Mouse (Mus musculus) embryo, embryonic 9.5 days (tissue): ENCODE results near the gene Kcnn4.

Source experiments
- DNase-seq: peaks from one replicate; pipeline ENCODE4 v3.0.0-alpha.2; 2017; ENCODE audit errors: extremely low spot score

The Kcnn4 gene

GRCm38 (mm10) chr7:24366716-24367632 is 3.1 kb upstream of the Kcnn4 start:
- no peak for DNase-seq

DNA sequence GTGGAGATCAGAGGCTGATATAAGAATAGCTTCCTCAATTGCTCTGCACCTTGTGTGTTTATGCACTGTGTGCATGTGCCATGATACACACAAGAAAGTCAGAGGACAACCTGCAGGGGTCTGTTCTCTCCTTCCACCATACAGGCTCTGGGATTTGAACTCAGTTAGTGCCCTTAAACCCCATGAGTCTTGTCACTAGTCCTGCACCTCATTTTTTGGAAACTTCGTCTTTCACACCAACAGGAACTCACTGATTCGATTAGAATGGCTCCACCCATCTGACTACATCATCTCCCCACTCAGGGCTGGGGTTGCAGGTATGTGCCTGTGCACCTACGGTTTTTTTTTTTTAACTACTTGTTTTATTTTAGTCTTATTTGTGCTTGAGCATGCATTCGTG is 1.8 kb upstream of the Kcnn4 start:
- DNase-seq: no peak

GRCm38 (mm10) chr7:24368946-24369345 is 1.1 kb upstream of the Kcnn4 start:
- no peak for DNase-seq

- no peak for DNase-seq
Measured at GRCm38 (mm10) chr7:24371012-24371808, 1.1 kb downstream of the Kcnn4 start.

DNA sequence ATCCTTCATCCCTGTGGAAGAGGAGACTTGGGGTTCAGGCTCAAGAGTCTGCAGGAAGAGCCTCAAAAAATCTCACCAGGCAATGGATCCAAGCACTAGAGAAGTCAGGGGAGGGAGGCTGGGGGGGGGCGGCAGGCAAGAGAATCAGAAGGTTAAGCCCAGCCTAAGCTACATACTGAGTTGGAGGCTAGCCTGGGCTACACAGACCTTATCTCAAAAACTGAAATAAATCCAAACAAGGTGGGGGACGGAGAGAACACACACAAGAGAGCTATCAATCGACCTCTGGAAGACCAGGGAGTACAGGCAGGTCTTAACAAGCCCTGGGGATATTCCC is 1.7 kb downstream of the Kcnn4 start:
- DNase-seq: no peak

- DNase-seq: no peak
Measured at GRCm38 (mm10) chr7:24372300-24372699, 2.2 kb downstream of the Kcnn4 start.

GRCm38 (mm10) chr7:24372786-24373185 is 2.7 kb downstream of the Kcnn4 start:
- DNase-seq: no peak

DNA sequence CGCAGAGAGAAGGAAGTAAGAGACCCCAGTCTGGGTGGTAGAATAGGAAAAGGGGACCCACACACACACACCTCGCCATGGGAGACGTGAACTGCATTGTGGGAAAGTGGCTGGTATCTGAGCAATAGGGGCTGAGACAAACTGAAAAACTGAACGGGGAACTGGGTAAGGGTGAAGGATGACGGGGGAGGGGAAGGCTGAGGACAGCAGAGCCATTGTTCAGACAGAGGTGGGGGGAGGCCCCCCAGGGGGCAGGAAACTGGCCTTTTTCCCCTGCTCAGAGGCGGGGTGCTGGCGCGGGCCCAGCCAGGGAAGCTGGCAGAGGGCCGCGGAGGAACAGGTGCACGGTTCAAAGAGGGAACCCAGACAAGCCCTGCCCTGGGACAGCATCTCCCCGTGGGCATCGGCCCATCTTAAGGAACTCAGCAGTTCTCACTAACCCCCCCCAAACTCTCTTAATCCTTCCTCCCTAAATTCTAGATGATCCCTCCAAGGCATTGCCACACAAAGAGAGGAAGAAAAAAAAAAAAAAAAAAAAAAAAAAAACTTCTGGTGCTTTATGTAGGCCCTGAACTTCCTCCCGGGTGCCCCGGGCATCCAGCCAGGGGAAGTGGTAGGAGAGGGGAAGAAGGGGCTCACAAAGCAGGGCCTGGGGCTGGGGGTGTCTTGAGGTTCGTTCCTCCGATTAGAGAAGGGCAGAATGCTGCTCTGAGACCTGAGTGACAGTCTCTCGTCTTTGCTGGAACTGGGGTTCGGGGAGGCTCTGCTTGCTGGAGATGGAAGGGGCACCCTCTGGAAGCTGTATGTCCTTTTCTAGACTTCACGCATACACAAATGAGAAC is 3.7 kb downstream of the Kcnn4 start:
- DNase-seq: no peak

DNA sequence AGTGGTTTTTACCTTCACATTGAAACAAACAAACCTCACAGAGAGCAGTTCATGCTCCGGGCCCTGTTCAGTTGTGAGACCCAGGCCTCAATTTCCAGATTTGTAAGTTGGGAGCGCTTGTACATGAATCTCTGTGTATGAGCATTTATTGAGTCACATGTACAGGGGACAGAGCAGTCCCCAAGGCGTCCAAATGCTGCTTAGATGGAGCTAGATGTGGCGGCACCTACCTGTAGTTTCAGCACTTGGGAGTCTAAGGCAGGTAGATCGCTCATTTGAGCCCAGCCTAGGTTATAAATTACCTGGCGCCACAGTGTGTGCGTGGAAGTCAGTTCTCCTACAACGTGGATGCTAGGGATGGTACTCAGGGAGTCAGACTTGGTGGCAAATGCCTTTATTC is 6.4 kb downstream of the Kcnn4 start:
- no peak for DNase-seq

GRCm38 (mm10) chr7:24377091-24377865 is 7.2 kb downstream of the Kcnn4 start:
- peak; percentile 58 for DNase-seq

GRCm38 (mm10) chr7:24378049-24378701 is 8.1 kb downstream of the Kcnn4 start:
- DNase-seq: no peak

GRCm38 (mm10) chr7:24379934-24380333 is 9.9 kb downstream of the Kcnn4 start:
- DNase-seq: no peak

- no peak for DNase-seq
Measured at GRCm38 (mm10) chr7:24380370-24380769, 10.3 kb downstream of the Kcnn4 start.

DNA sequence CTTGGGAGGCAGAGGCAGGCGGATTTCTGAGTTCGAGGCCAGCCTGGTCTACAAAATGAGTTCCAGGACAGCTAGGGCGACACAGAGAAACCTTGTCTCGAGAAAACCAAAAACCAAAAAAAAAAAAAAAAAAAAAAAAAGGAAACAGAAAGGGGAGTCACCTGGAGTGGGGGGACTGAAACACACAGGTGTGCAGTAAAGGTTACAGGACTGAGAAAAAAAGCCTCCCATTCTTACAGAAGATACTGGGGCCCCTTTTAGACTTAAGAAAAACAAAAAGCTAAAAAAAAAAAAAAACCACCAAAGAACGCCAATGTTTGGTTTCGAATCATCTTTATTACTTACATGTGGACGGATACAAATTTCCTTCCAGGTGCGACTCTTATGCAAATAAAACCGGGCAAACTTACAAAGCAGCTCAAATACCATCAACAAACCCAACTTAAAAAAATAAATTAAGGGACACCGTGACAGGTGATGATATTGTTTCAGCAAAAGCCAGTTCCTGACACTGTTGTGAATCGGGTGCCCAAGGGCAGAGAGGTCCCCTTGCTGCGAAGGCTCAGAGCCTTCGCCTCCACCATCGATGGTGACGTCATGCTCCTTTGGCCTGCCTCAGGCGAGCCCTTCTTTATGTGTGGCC is 12.8 kb downstream of the Kcnn4 start:
- DNase-seq: no peak

DNA sequence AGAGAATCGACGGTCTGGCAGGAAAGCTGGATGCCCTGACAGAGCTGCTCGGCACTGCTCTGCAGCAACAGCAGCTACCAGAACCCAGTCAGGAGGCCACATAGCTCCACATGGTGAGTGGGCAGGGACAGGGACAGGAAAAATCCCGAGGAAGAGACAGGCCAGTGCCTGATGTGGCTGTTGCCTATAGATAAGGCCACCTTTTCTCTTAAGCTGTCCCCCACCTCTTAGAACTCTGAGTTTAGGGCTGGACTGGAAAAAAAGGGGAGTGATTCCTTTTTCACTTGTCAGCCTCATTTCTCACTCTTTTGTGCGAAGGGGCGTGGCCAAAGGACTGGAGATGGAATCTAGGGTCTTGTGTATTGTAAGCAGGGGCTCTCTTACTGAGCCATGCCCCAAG is 14.0 kb downstream of the Kcnn4 start:
- DNase-seq: no peak

DNA sequence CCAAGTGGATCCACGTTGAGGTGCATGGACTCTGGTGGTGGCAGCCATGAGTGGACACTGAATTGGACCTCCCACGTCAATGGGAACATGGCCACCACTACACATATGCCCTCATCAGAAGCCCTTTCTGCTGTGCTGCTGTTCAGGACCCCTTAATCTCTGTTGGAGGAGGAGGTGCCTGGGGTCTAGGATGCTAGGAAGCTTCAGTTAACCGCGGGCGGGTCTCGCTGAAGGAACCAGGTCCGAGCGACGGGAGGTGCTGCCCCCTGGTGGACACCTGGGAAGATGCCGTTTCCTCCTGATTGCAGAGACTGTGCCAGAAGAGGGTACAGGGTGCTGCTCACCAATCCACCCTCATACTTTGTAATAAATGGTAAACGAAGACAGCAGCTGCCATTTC is 14.8 kb downstream of the Kcnn4 start:
- DNase-seq: peak; percentile 63

DNA sequence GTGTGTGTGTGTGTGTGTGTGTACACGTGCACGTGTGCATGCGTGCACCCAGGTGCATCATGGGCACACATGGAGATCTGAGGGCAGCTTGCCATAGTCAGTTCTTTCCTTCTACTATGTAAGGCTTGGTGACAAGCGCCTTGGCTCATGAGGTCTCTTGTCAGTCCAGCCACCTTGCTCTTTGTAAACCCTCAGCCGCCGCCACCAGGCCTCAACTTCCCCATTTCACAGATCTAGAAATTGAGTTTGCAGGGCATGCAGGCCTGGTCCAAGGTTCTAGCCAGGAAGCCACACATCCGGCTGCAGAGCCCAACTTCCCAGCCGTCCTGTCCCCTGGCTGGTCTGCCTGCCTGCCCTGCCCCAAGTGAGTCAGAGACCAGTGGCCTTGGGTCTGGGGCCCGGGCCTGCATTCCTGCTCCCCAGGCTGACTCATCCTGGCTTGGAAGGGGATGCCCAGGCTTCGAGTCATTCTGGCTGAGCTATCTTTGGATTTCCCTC is 17.0 kb downstream of the Kcnn4 start:
- DNase-seq: no peak

DNA sequence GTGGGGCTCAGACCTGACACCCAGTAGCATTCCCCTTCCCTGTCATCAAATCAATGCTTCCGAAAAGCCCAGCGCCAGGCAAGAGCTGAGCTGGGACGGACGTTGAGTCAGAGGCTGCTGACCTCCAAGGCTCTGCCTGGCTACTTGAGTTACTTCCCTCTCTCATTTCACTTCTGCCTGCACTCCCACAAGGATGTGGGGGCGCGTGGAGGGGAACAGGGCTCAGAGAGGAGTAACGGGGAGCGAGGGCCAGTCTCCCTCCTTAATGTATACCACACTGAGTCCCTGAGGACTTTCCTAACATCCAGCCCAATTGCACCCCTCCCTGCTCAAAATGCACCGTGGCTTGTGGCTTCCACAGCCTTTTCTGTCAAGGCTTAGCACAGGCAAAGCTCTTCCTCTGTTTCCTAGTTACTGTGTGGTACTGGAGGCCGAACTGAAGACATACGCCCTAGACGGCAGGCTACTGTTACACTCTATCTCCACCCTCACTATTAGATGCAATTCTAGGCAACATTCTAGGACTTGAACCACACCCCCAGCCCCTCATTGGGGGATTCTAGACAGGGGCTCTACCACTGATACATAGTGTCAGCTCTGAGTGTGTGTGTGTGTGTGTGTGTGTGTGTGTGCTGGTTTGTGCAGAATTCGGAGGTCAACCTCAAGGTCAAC is 19.6 kb downstream of the Kcnn4 start:
- DNase-seq: no peak

GRCm38 (mm10) chr7:24390512-24390911 is 20.4 kb downstream of the Kcnn4 start:
- no peak for DNase-seq

GRCm38 (mm10) chr7:24391077-24391476 is 21.0 kb downstream of the Kcnn4 start:
- DNase-seq: peak; percentile 47
